Mouse (Mus musculus) stomach, embryonic 15.5 days (tissue): Measurements from ENCODE around the gene Lrrc8e. TPM values are rescaled to one million over a fixed set of nuclear protein-coding genes. Genes with fewer than 3 reads are reported as not detected.

Experiments
- ATAC-seq: fragments of 200-750 bp; cut with Nextera tagmentation; 2 replicates; pipeline ENCODE4 v1.8.0; 2017; ENCODE audit warnings: low read depth, moderate number of reproducible peaks, moderate TSS enrichment; ENCODE audit not compliant: insufficient read depth, low FRiP score
- H3K27ac ChIP-seq: fragments of 300-500 bp; sonication (generic); 2 replicates; pipeline ENCODE4 v1.5.1; 2015; ENCODE audit warnings: mild to moderate bottlenecking, inconsistent platforms
- H3K27me3 ChIP-seq: fragments of 300-500 bp; sonication (generic); replicated peaks from 2 replicates; pipeline ENCODE4 v1.6.1; 2015; ENCODE audit warnings: inconsistent platforms
- H3K36me3 ChIP-seq: fragments of 300-500 bp; sonication (generic); 2 replicates; pipeline ENCODE4 v1.6.1; 2015; ENCODE audit warnings: inconsistent platforms
- H3K4me1 ChIP-seq: fragments of 300-500 bp; sonication (generic); 2 replicates; pipeline ENCODE4 v1.6.1; 2015; ENCODE audit warnings: inconsistent platforms
- H3K4me2 ChIP-seq: fragments of 300-500 bp; sonication (generic); 2 replicates; pipeline ENCODE4 v1.6.1; 2015; ENCODE audit warnings: mild to moderate bottlenecking, inconsistent platforms
- H3K4me3 ChIP-seq: fragments of 300-500 bp; sonication (generic); replicated peaks from 2 replicates; pipeline ENCODE4 v1.5.1; 2015; ENCODE audit warnings: inconsistent platforms
- H3K9ac ChIP-seq: fragments of 300-500 bp; sonication (generic); 2 replicates; pipeline ENCODE4 v1.6.1; 2015; ENCODE audit warnings: inconsistent platforms
- H3K9me3 ChIP-seq: fragments of 300-500 bp; sonication (generic); 2 replicates; pipeline ENCODE4 v1.6.1; 2016; ENCODE audit warnings: inconsistent platforms
- WGBS: fragments of 180-500 bp; shearing (Covaris S2); methylation state at CpG from one replicate; pipeline ENCODE4 v1.1.7; 2015; 5-methylcytosine and 5-hydroxymethylcytosine counted together
- polyA plus RNA-seq: library from polyadenylated mRNA; unstranded; fragments of >200 nt; fragmentation: Nextera tagmentation; extraction: Ambion mirVana; gene quantifications from 2 replicates; pipeline ENCODE4 v1.2.1, GENCODE M21; 2015

The Lrrc8e gene
- polyA plus RNA-seq, 1 experiment from 2014 or later, result 4.6 TPM

DNA sequence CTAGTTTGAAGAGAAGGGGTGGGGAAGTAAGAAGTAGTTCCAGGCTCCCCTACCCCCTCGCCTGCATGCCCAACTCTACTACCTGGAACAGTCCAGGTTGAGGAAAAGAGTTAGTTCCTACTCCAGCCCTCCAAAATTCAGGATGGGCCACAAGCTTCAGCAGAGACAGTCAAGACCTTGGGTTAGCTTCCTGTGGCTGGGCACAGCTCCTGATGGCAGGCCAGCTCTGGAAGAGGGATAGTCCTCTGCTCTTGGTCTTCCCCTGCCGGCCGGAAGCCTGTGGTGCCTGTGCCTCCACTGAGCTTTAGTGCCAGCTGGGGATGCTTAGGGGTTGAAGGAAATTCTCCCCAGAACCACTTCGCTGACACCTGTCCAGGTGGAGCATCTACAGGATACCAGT, 304 bp upstream of the Lrrc8e start:
- 32% methylated on average over 4 of the region's 4 CpGs for WGBS
- no peaks in the 10 kb centered on the region for H3K36me3 ChIP-seq
- no peak overlapping the region for H3K27ac ChIP-seq
- peak overlapping the region; percentile 32 for H3K4me3 ChIP-seq
- no peaks in the 10 kb centered on the region; the same call in none of the 2 replicates for H3K27me3 ChIP-seq
- 0 out of 2 replicates have a peak overlapping the region, but pooled peaks have one; percentile 13 for H3K9ac ChIP-seq
- H3K4me1 ChIP-seq, result peaks cover 8% of the 10 kb centered on the region; the same call in 1 of the 2 replicates
- H3K9me3 ChIP-seq, result no peaks in the 10 kb centered on the region
- ATAC-seq, result peak; percentile 29; the same call in 1 of the 2 replicates
- peak overlapping the region; percentile 55 for H3K4me2 ChIP-seq

DNA sequence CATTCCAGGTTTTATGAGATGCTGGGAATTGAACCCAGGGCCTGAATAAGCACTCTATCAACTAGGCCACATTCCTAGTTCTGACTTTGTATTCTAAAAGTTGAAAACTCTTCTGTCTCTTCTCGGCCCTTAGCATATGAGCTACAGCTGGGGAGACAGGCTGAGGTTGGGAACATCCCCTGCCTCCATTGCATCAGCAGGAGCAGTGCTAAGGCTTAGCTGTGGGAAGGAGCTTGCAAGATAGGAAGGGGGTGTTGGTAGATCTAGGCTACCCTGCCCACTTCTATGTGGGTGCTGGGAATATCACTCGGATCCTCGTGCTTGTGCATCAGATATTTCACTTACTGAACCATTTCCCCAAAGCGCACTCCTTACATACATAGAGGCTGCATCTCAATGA, 1.3 kb downstream of the Lrrc8e start:
- H3K4me1 ChIP-seq, result peaks cover 8% of the 10 kb centered on the region; the same call in 1 of the 2 replicates
- H3K36me3 ChIP-seq, result no peaks in the 10 kb centered on the region
- no peak overlapping the region for H3K27ac ChIP-seq
- no peak overlapping the region for H3K4me2 ChIP-seq
- ATAC-seq, result no peak
- 95% methylated on average over 4 of the region's 4 CpGs for WGBS
- H3K9ac ChIP-seq, result no peak overlapping the region
- no peak overlapping the region for H3K4me3 ChIP-seq
- no peaks in the 10 kb centered on the region; the same call in none of the 2 replicates for H3K27me3 ChIP-seq
- no peaks in the 10 kb centered on the region for H3K9me3 ChIP-seq

DNA sequence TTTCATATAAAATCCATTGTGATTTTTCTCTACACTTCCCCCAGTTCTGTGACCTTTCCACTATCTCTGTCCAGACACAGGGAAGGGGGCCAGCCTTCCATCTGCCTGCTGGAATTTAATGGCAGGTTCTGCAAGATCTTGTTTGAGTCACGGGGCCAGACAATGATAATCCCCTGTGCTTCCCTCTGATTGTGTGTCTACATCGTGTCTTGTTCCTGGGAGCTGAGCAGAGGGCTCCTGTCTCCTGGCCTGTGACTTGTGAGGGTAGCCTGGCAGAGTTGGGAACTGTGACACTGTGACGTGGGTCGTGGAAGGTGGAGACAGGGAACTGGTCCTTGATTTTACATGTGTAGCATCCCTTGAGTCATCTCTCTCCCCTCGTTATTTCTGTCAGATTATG, 3.2 kb downstream of the Lrrc8e start:
- Histone ChIP-seq H3K27ac (no peak overlapping the region), H3K27me3 (no peaks in the 10 kb centered on the region; the same call in 1 of the 2 replicates), H3K4me2 (no peak overlapping the region), H3K36me3 (no peaks in the 10 kb centered on the region), H3K4me3 (no peak overlapping the region), H3K9me3 (no peaks in the 10 kb centered on the region), H3K4me1 (peaks cover 8% of the 10 kb centered on the region; the same call in 1 of the 2 replicates), H3K9ac (no peak overlapping the region)
- ATAC-seq, result no peak
- WGBS, result 78% methylated on average over 5 of the region's 5 CpGs

DNA sequence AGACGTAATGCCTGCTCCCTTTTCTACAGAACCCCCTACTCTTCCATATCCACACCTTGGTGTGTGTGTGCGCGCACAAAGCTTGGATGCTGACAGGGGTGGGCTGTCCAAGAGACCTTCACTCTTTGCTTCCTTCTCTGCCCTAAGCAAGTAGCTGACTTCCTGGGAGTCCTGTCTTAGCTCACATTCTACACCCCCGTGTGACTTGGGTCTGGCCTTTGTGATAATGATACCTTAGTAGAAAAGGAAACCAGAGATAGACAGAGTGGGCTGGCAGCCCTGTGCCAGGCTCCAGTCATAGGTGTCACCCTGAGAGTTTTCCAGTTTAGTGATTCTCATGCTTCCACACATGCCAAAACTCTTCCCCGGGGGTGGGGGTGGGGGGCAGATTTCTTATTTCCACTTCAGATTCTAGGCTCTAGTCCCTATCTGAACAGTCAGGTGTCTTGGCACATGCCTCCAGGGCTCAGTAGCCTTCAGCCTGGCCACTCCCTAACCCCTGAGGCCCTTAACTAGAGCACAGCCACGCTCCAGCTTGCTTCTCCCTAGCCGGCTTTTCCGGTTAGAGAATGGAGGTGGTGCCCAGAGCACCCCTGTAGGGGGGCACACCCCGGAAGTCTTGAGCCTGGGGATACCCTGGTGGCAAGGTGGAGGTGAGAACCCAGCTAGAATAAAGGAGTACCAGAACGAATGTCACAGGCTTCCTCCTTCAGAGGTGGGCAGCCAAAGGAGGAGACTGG, 4.2 kb downstream of the Lrrc8e start:
- H3K9ac ChIP-seq, result no peak overlapping the region
- ATAC-seq, result peak; percentile 73
- H3K27ac ChIP-seq, result peak overlapping the region; percentile 24; the same call in 1 of the 2 replicates
- H3K4me1 ChIP-seq, result peaks cover 8% of the 10 kb centered on the region; the same call in 1 of the 2 replicates
- no peaks in the 10 kb centered on the region; the same call in 1 of the 2 replicates for H3K27me3 ChIP-seq
- 0 out of 2 replicates have a peak overlapping the region, but pooled peaks have one; percentile 3 for H3K4me2 ChIP-seq
- H3K9me3 ChIP-seq, result no peaks in the 10 kb centered on the region
- WGBS, result 53% methylated on average over 10 of the region's 10 CpGs
- no peak overlapping the region for H3K4me3 ChIP-seq
- no peaks in the 10 kb centered on the region for H3K36me3 ChIP-seq

DNA sequence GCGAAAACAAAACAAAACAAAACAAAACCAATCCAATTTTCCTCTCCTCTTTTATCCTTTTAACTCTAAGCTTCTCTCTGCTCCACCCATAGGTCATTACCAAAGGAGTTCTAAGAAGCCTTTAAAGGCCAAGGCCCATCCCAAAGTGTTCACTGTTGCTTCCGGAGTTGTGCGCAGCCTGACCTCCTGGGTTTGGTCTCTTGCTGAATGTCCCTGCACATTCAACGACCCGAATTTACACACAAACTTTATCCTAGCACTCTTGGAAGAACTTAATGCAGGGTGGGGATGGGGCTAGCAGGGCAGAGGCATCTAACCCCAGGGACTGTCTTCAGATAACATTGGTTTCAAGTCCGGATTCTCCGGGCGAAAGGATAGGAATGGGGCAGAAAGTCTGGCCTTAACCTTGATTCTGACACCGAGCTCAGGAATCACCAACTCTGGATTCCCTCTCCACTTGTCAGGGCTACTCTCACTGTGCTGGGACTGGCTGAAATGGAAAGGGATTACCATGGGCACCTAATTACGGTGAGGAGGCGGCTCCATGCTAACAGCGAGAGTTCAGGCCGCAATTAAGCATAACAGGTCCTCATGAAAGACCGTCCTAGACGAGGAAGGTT, 11.3 kb downstream of the Lrrc8e start:
- H3K27ac ChIP-seq, result peak overlapping the region; percentile 95
- 0 out of 2 replicates have a peak, but pooled peaks cover 5% of the 10 kb centered on the region for H3K36me3 ChIP-seq
- peak overlapping the region; percentile 32; the same call in 1 of the 2 replicates for H3K9ac ChIP-seq
- 20% methylated on average over 15 of the region's 15 CpGs for WGBS
- H3K4me3 ChIP-seq, result peak overlapping the region; percentile 78
- peak overlapping the region; percentile 76 for H3K4me2 ChIP-seq
- no peaks in the 10 kb centered on the region for H3K9me3 ChIP-seq
- no peak for ATAC-seq
- no peaks in the 10 kb centered on the region for H3K27me3 ChIP-seq
- peaks cover 20% of the 10 kb centered on the region for H3K4me1 ChIP-seq

DNA sequence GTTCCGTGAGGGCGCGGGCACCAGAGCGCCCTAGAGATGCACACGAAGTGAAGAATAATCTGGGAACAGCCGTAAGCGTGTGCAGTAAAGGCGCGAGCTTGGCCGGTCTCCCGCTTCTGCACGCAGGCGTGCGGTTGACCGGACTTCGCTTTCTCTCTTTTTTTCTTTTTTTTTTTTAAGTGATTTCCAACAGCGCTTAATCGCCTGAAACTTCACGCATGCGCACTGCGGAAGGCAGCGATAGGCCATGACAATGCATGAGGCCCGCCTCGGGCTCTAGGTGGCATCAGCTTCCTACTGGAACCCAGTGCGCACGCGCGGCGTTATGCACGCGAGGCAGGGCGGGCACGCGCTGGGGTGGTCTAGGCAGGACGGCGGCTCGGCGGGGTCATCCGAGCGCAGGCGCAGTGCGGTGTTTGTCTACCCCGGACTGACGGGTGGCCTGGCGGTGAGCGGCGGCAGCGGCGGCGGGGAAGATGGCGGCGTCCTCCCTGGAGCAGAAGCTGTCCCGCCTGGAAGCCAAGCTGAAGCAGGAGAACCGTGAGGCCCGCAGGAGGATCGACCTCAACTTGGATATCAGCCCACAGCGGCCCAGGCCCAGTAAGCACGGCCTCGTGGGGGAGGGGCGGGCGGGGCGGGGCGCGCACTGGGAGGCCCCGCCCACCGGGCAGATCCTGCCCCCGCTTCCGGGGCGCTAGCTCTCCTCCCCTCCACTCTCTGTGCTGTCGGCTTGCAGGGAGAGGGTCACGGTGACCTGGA, 12.0 kb downstream of the Lrrc8e start, which contains the start of the genes Map2k7 and Gm49320:
TSS of gene Map2k7 (plus strand) at position 307 of the 759 bp plus-strand sequence.
TSS of gene Gm49320 (plus strand) at position 432 of the 759 bp plus-strand sequence.
- H3K27ac ChIP-seq, result peak within 1 kb of the TSS; percentile 95
- H3K4me1 ChIP-seq, result peaks cover 20% of the 10 kb centered on the region
- no peaks in the 10 kb centered on the region for H3K27me3 ChIP-seq
- ATAC-seq, result peak; percentile 94
- no peaks in the 10 kb centered on the region for H3K9me3 ChIP-seq
- WGBS, result under 1% methylated on average over 64 of the region's 71 CpGs
- peak within 1 kb of the TSS; percentile 81 for H3K9ac ChIP-seq
- H3K36me3 ChIP-seq, result peaks cover 10% of the 10 kb centered on the region
- peak within 1 kb of the TSS; percentile 78 for H3K4me3 ChIP-seq
- peak within 1 kb of the TSS; percentile 76 for H3K4me2 ChIP-seq

DNA sequence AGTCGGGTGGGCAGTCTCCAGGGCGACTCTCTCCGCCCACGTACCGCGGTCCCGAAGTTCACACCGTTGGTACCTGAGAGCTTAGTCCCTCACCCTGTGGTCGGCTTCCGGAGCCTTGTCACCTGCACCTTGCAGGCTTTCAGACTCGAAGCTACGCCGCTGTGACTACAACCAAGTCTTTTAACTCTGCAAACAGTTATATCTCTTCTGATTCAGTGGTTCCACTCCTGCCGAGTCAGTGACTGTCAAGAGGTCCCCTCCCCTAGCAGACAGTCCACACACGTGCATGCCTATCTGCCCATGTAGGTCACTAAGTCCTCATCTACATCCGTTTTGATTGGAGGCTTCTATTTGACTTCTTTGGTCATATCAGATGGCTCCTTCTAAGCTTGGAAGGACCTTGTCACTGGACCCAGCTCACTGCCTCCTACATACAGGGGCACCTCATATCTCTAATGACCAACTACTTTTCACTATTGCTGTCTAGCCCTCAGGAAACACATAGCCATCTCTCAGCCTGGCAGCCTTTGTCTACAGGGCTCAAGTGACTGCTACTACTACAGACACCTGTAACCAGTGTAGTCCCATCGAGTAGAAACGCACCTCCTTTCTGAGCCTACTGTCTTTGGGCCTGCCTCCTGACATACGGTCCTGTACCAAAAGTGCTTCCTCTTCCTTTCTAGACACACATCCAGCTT, 12.7 kb downstream of the Lrrc8e start:
- 12% methylated on average over 18 of the region's 19 CpGs for WGBS
- peaks cover 18% of the 10 kb centered on the region for H3K36me3 ChIP-seq
- ATAC-seq, result peak; percentile 41

DNA sequence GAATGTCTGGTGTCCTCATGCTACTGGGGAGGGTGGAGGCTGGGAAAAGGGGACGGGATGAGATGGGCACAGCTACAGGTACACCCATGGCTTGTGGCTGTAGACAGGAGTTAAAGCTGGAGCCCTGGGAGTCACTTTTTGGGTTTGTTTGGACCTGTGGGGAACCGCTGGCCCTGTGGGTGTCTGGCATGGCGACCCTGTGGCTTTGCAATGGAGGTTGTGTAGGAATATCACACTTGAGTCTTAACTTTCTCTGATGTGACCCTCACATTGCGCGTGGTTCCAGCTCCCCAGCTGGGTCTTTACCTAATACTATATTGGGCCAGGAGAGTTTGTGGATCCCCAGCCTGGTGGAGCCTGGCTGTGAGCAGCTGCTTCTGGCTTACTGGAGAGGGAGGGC, 18.4 kb downstream of the Lrrc8e start:
- H3K36me3 ChIP-seq, result peaks cover 47% of the 10 kb centered on the region
- H3K4me3 ChIP-seq, result no peak overlapping the region
- WGBS, result 95% methylated on average over 5 of the region's 5 CpGs
- no peak overlapping the region for H3K9ac ChIP-seq
- ATAC-seq, result no peak
- no peaks in the 10 kb centered on the region for H3K27me3 ChIP-seq
- H3K4me2 ChIP-seq, result no peak overlapping the region
- H3K4me1 ChIP-seq, result peaks cover 22% of the 10 kb centered on the region
- no peak overlapping the region for H3K27ac ChIP-seq
- H3K9me3 ChIP-seq, result no peaks in the 10 kb centered on the region

More for the DNA sequence above, 12.7 kb downstream of the Lrrc8e start:
- H3K27ac ChIP-seq, result peak overlapping the region; percentile 95
- peak overlapping the region; percentile 81 for H3K9ac ChIP-seq
- no peaks in the 10 kb centered on the region for H3K9me3 ChIP-seq
- H3K4me1 ChIP-seq, result peaks cover 20% of the 10 kb centered on the region
- peak overlapping the region; percentile 78 for H3K4me3 ChIP-seq
- H3K27me3 ChIP-seq, result no peaks in the 10 kb centered on the region
- H3K4me2 ChIP-seq, result peak overlapping the region; percentile 76

DNA sequence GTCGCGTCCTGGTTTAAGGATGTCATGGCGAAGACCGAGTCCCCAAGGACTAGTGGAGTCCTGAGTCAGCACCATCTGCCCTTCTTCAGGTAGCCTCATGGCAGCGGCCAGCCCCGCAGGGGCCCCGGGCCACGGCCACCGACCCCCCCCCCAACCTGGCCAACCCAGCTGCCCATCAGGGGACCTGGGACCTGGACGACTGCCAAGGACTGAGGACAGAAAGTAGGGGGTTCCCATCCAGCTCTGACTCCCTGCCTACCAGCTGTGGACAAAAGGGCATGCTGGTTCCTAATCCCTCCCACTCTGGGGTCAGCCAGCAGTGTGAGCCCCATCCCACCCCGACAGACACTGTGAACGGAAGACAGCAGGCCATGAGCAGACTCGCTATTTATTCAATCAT, 19.1 kb downstream of the Lrrc8e start:
- Histone ChIP-seq H3K27ac (no peak overlapping the region), H3K9me3 (no peaks in the 10 kb centered on the region), H3K4me1 (peaks cover 21% of the 10 kb centered on the region), H3K27me3 (no peaks in the 10 kb centered on the region), H3K4me3 (no peak overlapping the region), H3K9ac (no peak overlapping the region), H3K36me3 (peaks cover 48% of the 10 kb centered on the region), H3K4me2 (no peak overlapping the region)
- no peak for ATAC-seq
- WGBS, result 79% methylated on average over 13 of the region's 13 CpGs

DNA sequence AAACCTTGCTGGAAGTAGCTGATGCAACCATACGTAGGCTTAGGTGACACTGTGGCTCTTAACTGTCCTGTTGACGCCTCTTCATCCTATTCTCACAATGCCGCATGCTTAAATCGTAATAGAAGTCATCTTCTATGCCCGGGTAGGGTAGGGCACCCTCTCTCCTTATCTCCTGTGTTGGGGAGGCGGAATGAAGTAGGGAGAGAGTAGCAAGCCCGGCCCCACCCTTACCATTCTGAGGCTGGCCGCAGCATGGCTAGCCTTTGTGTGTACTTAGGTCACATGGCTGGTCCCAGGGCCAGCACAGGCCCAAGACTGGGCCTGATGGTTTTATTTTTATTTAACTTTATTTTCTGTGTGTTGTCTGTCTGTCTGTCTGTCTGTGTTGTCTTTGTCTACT, 20.6 kb downstream of the Lrrc8e start:
- no peak for ATAC-seq
- H3K4me2 ChIP-seq, result no peak overlapping the region
- no peak overlapping the region for H3K4me3 ChIP-seq
- 77% methylated on average over 8 of the region's 8 CpGs for WGBS
- H3K27ac ChIP-seq, result no peak overlapping the region
- no peaks in the 10 kb centered on the region for H3K27me3 ChIP-seq
- H3K9ac ChIP-seq, result no peak overlapping the region
- no peaks in the 10 kb centered on the region for H3K9me3 ChIP-seq
- H3K36me3 ChIP-seq, result peaks cover 48% of the 10 kb centered on the region
- H3K4me1 ChIP-seq, result peaks cover 17% of the 10 kb centered on the region; the same call in 1 of the 2 replicates

DNA sequence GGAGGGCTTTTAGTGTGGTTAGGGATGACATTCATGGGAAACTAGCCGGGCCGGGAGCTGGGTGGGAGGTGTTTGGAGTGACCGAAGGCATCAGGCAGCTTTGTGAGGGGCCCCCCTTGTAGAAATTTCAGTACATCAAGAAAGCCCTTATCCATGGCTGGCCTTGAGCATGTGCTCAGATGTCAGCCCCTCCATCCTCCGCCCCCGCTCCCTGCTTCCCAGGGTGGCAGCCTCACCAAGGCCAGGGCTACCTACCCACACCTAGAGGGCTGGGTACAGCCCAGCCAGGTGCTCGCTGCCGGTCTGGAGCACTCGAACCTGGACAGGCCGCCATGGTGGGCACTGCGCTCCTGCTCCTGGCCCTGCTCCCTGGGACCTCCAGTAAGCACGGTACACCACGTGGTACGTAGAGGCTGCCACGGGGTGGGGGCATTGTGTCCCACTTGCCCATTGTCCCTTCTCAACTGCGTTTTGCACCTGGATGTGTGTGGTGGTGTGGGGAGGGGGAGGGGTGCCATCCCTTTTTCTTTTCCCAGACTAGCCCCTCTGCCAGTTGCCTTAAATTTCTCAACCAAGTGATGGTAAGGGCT, 21.4 kb downstream of the Lrrc8e start, which contains the start of gene Tgfbr3l:
TSS of gene Tgfbr3l (plus strand) at position 264 of the 590 bp plus-strand sequence.
- no peak for ATAC-seq
- WGBS, result 72% methylated on average over 15 of the region's 15 CpGs
- H3K4me3 ChIP-seq, result no peak within 1 kb of the TSS
- peaks cover 21% of the 10 kb centered on the region; the same call in 1 of the 2 replicates for H3K4me1 ChIP-seq
- no peaks in the 10 kb centered on the region for H3K27me3 ChIP-seq
- no peak within 1 kb of the TSS for H3K9ac ChIP-seq
- H3K4me2 ChIP-seq, result no peak within 1 kb of the TSS
- H3K36me3 ChIP-seq, result peaks cover 42% of the 10 kb centered on the region
- no peak within 1 kb of the TSS; the same call in 1 of the 2 replicates for H3K27ac ChIP-seq
- no peaks in the 10 kb centered on the region for H3K9me3 ChIP-seq
